ENCODE assay signal across 8 mouse cellular contexts in the genomic region with DNA sequence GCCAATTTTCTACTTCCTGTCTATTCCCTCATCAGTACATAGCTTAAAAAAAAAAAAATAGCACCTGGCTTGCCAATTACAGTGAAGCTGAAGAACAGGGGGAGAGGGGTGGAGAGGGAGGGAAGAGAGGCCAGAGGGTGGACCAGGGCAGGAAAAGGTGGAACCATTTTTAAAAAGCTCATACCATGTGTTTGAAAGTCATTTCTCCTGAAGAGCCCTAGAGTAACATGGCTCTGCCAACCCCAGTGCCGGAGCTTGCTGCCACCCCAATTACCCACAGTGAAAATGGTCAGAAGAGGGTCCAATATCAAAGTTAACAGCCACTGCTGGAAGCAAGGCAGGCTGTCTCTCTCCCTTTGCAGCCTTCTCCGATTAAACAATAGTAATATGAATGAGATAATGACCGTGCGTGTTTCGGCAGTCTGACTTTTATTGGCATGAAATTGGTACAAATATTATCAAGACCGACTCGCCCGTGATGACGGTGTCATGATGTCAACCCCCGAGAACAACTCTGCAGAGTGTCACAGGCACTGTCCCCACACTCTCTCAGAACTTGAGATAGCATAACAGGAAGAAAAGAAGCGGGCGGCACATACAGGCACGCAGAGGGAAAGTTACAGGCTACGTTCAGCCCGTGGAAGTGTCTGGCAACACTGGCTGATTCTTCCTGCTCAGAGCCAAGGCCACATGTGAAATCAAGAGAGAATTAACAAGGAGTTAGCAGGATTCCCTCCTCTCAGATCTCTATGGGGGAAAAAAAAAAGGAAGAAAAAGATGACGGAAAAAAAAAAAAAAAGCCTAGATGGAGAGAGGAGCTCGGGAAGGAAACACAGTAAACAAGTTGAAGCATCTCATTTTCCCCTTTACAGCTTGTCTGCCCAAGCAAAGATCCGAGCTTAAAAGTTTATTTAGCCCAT.
DNase-seq lines count a peak whose midpoint lies in the region; ATAC-seq lines count a peak whose summit lies in the region.

No protein-coding gene starts in this region.

- H3K27ac ChIP-seq in embryonic facial prominence, embryonic 11.5 days (replicated peaks; ENCODE audit: low read depth, low read length), result 0 out of 2 replicates have a peak overlapping the region, but pooled peaks have one; percentile 39
- peak overlapping the region; percentile 98 for H3K27ac ChIP-seq in heart, embryonic 16.5 days (ENCODE audit: low read length)

- H3K36me3 ChIP-seq in embryonic facial prominence, embryonic 11.5 days (replicated peaks; ENCODE audit: control insufficient read depth, insufficient read depth, low read depth, low read length), result no peaks in the 10 kb centered on the region
- H3K36me3 ChIP-seq in heart, embryonic 16.5 days (ENCODE audit: control insufficient read depth, insufficient read depth), result no peaks in the 10 kb centered on the region

- WGBS in embryonic facial prominence, embryonic 11.5 days, result 20% methylated on average over 18 of the region's 18 CpGs
- WGBS in heart, embryonic 16.5 days, result 1% methylated on average over 18 of the region's 18 CpGs

- no peaks in the 10 kb centered on the region for H3K27me3 ChIP-seq in embryonic facial prominence, embryonic 11.5 days (ENCODE audit: control insufficient read depth, insufficient read depth, low read length)
- no peaks in the 10 kb centered on the region for H3K27me3 ChIP-seq in heart, embryonic 16.5 days (ENCODE audit: control insufficient read depth, insufficient read depth, low read length)

- no peak for DNase-seq in frontal cortex, postnatal 25 days (ENCODE audit: low spot score in 2 of 2)
- no peak for DNase-seq in embryonic facial prominence, embryonic 11.5 days (ENCODE audit: low spot score)
- DNase-seq in kidney, postnatal 4 days, result peak; percentile 20 to 45
- DNase-seq in thymus, adult 18-20 months, result peak; percentile 25 to 59
- DNase-seq in left cerebral cortex, postnatal 10 days (ENCODE audit: extremely low spot score in 1 of 2, low spot score in 2 of 2), result no peak

- H3K9me3 ChIP-seq in embryonic facial prominence, embryonic 11.5 days (replicated peaks; ENCODE audit: control insufficient read depth, low read length), result no peaks in the 10 kb centered on the region
- H3K9me3 ChIP-seq in heart, embryonic 16.5 days (replicated peaks; ENCODE audit: control insufficient read depth, low read length), result no peaks in the 10 kb centered on the region

- H3K9ac ChIP-seq in embryonic facial prominence, embryonic 11.5 days (replicated peaks; ENCODE audit: low read length), result peak overlapping the region; percentile 3; the same call in 1 of the 2 replicates
- H3K9ac ChIP-seq in heart, embryonic 16.5 days (ENCODE audit: low read length), result peak overlapping the region; percentile 67

- peak overlapping the region; percentile 22 for H3K4me2 ChIP-seq in embryonic facial prominence, embryonic 11.5 days (ENCODE audit: low read depth, low read length)
- H3K4me2 ChIP-seq in heart, embryonic 16.5 days (ENCODE audit: low read depth, low read length), result peak overlapping the region; percentile 69

- no peak overlapping the region for H3K4me3 ChIP-seq in embryonic facial prominence, embryonic 11.5 days (ENCODE audit: low read depth, low read length)
- peak overlapping the region; percentile 56 for H3K4me3 ChIP-seq in heart, embryonic 16.5 days (ENCODE audit: low read length)

- peaks cover 3% of the 10 kb centered on the region for H3K4me1 ChIP-seq in embryonic facial prominence, embryonic 11.5 days (ENCODE audit: control insufficient read depth, insufficient read depth, low read length)
- peaks cover 44% of the 10 kb centered on the region for H3K4me1 ChIP-seq in heart, embryonic 16.5 days (ENCODE audit: control insufficient read depth, insufficient read depth, low read length)

- ATAC-seq in frontal cortex, adult (ENCODE audit: low TSS enrichment), result peak; percentile 48; the same call in 1 of the 2 replicates
- ATAC-seq in embryonic facial prominence, embryonic 11.5 days (replicated peaks; ENCODE audit: insufficient number of reproducible peaks, low FRiP score, low TSS enrichment, low read depth), result no peak
- peak; percentile 81 for ATAC-seq in heart, embryonic 16.5 days (replicated peaks; ENCODE audit: extremely low read depth, insufficient read depth, low FRiP score)
- peak; percentile 86 for ATAC-seq in megakaryocyte-erythroid progenitor cell, adult 5-6 weeks (replicated peaks; ENCODE audit: low FRiP score, low TSS enrichment, poor library complexity, severe bottlenecking)

- intact Hi-C loops in left cerebral cortex, postnatal 10 days (cut with DNase I), result no loop called here

Comparison
In these comparisons a context has a peak if more than half of its experiments do, and no peak if none do; other contexts are left out.
1. DNase-seq: peak in kidney, postnatal 4 days (2 of 2) and thymus, adult 18-20 months (2 of 2); none in frontal cortex, postnatal 25 days (0 of 2), embryonic facial prominence, embryonic 11.5 days (single experiment) and left cerebral cortex, postnatal 10 days (0 of 2).